Mouse (Mus musculus): Measurements from ENCODE around the gene Nab2.

Gene Nab2

GRCm38 (mm10) chr10:127654970-127655579, 13.3 kb downstream of the Nab2 start:
- in situ Hi-C loops (cut with MboI, MseI): loop anchor here (25.0 kb wide), 1 partner anchor 593 kb away; the partner anchor contains the start of genes Cdk4, March9 and Tspan31

DNA sequence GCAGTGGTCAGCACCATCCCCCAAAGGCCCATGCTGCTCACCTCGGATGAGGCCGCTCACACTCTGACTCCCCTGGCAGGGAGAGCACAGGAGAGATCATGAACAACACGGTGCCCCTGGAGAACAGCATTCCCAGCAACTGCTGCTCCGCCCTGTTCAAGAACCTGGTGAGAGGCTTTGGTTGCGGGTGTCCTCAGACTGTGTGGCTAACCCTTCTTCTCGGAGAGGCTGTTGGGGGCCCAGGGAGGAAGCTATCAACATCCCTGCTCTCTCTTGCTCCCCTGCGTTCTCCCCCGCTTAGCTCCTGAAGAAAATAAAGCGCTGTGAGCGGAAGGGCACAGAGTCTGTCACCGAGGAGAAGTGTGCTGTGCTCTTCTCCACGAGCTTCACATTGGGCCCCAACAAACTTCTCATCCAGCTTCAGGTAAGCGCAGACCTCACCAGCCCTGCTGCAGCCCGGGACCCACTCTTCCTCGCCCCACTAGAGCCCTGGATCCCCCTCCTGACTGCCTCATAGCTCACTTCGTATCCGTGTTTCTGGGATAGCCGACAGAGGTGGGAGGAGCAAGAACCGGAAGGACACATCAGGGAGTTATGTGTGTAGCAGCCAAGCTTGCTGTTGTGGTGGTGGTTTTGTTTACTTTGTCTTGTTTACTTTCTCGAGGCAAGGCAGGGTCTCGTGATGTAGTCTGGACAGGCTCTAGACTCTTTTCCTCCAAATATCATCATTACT, 15.3 kb downstream of the Nab2 start:
- in situ Hi-C loops (cut with MboI, MseI): loop anchor here (25.0 kb wide), 1 partner anchor 591 kb away; the partner anchor contains the start of genes Cdk4, March9 and Tspan31

DNA sequence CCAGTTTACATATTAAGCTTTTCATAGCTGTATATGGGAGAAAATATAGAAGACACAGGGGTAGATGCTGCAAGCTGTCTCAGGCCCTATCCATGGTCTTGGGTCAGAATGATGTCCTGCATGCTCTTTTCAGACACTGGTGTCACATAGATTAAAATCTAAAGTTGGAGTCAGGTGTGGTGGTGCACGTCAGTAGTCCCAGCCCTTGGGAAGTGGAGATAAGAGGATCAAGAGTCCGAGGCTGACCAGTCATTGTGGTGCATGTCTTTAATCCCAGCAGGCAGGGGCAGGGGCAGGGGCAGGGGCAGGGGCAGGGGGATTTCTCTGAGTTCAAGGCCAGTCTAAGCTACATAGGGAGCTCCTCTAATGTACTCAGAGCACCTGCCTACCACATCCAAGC, 22.6 kb downstream of the Nab2 start:
- in situ Hi-C loops (cut with MboI, MseI): no loop called here

- in situ Hi-C loops (cut with MboI, MseI): no loop called here
Observed at GRCm38 (mm10) chr10:127643553-127644238, 24.7 kb downstream of the Nab2 start.

DNA sequence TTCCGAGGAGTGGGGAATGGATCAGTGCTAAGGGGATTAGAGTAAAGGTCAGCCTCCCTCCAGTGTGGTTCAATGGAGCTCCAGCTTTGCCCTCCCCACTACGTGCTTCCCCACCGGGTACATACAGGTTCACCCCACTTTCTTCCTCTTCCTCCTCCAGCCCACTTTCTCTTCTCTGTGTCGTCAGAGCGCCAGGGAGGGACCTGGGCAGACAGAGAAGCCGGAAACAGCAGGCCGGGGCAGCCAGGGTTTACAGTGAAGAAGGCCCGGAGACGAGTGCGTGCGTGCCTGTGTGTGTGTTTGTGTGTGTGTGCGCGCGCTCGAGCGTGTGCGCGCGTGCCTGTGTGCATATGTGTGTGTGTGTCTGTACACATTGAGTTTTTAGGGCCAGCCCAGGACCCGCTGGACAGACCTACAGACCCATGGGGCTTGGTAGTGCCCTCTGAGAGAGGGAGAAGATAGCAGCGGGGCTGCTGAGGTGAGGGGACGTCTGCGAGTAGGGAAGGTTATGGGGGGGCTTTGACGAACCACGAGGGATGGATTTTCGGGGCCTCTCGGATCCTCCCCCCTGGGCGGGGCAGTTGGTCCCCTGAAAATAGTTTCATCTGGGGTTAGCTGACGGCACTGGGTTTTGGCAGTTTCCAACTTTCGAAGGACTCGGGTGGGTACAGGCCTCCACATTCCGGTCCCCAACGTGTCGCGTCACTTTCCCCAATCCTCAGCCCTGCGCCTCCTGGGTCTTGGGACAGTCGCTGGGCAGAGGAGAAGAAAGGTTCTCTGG, 25.4 kb downstream of the Nab2 start, which contains the start of gene Stat6:
Stat6 (plus strand) TSS at position 215 of the 781 bp plus-strand sequence.
- in situ Hi-C loops (cut with MboI, MseI): no loop called here

DNA sequence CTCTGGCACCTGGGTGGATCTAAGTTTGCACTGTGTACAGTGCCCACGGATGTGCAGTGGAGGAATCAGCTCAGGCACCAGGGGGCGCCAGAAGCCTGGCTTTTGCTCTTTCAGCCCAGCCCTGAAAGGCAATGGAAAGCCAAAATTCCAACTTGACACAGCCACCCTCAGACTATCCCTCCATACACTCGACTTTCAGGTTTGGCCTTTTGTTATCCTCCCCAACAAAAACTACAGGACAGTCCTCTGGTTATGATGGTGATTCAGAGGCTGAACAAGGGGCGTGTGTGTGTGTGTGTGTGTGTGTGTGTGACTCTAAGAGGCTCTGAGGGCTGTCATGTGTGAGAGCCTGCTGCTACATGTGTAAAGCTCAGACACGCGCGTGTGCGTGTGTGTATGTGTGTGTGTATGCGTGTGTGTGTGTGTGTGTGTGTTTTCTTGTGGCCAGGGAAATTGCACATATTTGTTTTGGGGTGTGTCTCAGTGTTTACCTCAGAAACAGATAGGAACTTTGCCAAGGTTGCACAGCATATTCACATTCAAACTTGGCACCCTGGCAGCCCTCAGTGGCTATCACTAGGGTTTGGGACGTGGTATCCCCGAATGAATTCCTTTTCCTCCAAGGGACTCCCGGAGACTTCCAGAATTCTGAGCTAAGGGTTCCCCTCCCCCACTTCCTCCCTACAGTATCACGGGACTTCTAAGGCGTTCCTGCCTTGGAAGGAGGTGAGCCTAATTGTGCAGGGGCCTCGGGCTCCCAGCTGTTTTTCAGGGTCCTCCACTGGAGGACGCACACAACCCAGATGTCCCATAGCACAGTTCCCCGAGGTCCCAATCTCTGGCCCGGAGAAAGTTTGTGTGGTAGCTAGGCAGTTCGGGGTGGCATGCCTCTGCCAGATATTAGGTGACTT, 26.3 kb downstream of the Nab2 start:
- in situ Hi-C loops (cut with MboI, MseI): no loop called here

GRCm38 (mm10) chr10:127640421-127640820, 27.9 kb downstream of the Nab2 start:
- in situ Hi-C loops (cut with MboI, MseI): no loop called here

- in situ Hi-C loops (cut with MboI, MseI): no loop called here
Observed at GRCm38 (mm10) chr10:127632668-127633271, 35.6 kb downstream of the Nab2 start.

DNA sequence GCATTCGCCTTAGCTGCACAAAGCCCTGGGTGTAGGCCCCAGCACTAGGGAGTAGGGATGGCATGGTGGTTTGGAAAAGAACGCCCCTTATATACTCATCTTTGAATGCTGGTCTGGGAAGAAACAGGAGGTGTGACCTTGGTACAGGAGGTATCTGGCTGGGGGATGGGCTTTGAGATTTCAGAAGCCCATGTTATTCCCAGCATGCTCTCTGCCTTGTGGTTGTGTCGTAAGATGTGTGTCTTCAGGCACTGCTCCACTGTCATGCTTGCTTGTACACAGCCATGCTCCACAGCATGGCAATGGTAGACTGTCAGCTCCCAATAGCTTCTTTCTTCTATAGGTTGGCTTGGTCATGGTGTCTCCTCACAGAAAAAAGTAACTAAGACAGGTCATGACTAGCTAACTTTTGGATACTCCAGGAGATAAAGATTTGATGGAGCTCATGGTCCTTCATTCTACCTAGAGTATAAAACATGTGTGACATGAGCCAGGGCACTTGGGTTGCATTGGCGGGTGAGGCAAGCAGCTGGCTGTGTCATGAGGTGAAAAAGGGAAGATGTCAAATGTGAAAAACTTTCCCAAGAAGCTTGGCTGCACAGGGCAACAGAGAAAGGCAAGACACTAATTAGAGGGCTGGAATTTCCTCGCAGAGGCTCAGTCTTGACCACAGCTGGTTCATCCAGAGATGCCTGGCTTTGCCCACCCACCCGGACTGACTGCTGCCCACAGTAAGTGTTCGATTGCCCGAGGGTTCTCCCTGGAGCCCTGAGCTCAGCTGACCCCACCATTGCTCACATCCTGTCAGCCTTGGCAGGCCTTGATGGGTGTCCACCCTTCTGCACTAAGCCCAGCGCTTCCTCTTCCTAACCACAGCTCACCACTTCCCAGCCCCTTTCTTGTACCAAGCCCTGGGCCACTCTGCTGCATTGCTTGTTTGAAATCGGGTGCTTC, 36.8 kb downstream of the Nab2 start:
- in situ Hi-C loops (cut with MboI, MseI): no loop called here

GRCm38 (mm10) chr10:127626433-127626832, 41.9 kb downstream of the Nab2 start:
- in situ Hi-C loops (cut with MboI, MseI): no loop called here

DNA sequence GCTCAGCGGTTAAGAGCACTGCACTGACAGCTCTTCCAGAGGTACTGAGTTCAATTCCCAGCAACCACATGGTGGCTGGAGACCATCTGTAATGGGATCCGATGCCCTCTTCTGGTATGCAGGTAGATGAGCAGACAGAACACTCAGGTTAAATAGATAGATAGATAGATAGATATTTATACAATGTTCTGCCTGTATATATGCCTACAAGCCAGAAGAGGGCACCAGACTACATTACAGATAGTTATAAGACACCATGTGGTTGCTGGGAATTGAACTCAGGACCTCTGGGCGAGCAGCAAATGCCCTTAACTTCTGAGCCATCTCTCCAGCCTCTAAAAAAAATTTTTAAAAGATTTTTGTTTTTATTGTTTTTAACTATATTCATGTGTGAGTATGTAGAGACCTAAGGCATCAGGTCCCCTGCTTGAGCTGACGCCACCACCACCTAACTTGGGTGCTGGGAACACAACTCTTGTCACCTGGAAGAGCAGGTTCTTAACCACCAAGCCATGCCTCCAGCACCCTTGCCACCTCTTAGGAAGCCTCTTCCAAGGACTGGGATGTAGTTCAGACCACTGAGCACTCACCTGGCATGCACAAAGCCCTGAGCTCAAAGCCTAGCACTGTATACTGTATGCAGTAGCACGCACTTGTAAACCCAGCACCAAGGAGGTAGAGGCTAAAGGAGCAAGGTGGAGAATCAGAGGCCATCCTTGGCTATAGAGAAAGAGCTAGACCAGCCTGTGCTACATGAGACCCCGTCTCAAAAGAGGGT, 44.7 kb downstream of the Nab2 start:
- in situ Hi-C loops (cut with MboI, MseI): no loop called here

DNA sequence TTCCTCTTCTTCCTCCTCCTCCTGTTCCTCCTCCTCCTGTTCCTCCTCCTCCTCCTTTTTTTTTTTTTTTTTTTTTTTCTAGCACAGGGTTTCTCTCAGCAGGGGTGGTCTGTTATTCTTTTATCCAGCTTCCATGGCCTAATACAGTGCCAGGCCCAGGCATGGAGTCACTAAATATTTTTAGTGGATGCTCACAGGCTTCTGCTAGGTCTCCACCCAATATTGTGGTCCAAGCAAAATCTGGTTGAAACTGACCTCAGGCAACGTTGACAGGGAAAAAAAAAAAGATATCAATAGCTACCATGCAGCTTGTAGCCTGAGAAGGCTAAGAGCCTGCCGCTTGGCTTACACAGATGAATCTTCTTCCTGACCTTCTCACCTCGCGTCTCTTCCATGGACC, 45.7 kb downstream of the Nab2 start:
- in situ Hi-C loops (cut with MboI, MseI): no loop called here

- in situ Hi-C loops (cut with MboI, MseI): no loop called here
Observed at GRCm38 (mm10) chr10:127622057-127622392, 46.3 kb downstream of the Nab2 start.

GRCm38 (mm10) chr10:127621191-127622056, 46.9 kb downstream of the Nab2 start:
- in situ Hi-C loops (cut with MboI, MseI): no loop called here

DNA sequence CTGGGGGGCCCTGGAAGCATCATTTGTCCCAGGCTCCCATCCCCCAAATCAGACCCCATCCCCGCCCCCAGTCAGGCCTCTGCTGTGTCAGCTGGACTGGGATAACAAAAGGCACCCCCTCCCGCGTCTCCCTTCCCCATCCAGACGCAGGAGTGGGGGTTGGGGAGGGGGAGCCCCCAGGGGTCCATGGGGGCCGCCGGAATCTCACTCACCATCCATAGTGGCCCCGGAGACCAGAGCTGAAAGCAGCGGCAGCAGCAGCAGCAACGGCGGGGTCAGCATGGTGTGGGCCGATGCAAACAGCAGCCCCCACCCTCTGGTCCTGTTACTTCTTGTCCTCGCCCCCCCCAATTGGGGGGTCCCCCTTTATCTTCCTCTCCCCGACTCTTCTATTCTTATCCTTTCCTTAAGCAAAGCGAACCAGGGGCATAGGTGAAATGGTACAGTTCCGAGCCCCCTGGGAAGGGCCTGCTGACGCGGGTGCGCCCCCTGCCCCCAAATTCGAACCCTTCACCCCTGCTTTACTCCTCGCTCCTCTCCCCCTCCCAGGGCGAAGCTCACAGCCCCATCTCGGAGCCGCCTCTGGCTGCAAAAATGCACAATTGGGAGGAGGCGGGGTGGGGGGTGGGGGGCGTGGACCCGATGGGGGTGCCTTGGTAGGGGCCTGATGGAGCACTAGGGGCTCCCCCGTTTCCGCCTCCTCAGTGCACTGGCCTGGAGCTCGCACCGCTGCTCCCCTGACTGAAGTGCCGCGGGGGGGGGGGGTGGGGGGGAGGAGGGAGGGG, 47.8 kb downstream of the Nab2 start, which contains the start of gene Lrp1:
Lrp1 (minus strand) TSS at position 743 of the 785 bp plus-strand sequence.
- in situ Hi-C loops (cut with MboI, MseI): no loop called here

DNA sequence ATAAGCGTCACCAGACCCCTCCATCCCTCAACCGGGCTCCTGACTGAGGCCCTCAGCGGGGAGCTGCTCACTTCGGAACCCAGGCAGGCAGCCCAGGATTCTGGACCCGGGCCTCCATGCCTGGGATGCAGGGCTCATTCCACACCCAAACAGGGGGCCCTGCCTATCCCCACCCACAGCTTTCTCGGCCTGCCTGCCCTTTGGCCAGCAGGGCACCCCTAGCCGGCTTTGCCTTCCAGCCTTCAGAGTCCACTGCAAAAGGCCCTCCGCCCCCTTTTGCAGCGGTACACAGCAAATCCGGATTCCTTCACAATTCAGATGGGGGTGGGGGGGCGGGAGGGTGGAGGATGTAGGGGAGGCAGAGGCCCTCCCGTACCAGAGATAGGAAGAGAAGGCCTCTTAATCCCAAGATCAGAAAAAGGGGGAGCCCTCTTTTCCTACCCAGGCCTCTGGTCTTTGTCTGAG, 48.4 kb downstream of the Nab2 start:
- in situ Hi-C loops (cut with MboI, MseI): loop anchor here (5.0 kb wide), 1 partner anchor 43 kb away; no protein-coding TSS in a partner anchor

Data from T-helper 1 cell (primary cell).